In the genomic region with DNA sequence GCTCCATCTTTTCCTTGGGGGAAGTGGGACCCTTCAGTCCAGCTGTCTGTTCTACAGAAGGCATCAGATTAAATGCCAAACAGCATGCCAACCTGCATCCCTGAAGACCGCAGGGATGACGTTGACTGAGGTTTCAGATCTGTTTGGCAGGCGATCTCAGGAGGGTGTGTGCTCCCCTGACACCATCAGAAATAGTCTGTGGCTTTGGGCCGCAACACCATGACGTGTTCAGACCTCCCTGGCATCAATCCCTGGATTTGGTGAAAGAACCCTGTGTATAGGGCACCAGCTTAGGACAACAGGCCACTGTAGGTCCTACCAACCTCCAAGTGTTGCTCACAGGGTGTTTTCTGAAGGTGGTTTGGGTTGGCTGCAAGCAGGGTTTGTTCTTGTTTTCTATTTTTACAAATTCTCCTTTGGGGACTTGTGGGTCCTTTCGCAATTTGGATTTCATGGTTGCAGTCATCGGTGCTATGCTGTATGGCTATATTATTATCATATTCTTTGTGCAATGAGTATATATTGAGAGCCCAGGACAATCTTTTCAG, we compare ENCODE assay signal across 16 mouse cellular contexts.
DNase-seq lines count a peak whose midpoint lies in the region; ATAC-seq and TF ChIP-seq lines count a peak whose summit lies in the region.
"Had no signal": no experiment of that assay in that cellular context is flagged by ENCODE, and none has a peak within 500 bp of the region (broad histone marks: within the 10 kb centered on the region; RNA-seq: fewer than 3 reads in every experiment).

No protein-coding gene starts in this region.

- no peaks in the 10 kb centered on the region for H3K4me1 ChIP-seq in stomach, embryonic 16.5 days (ENCODE audit: control insufficient read depth, insufficient read depth, low read length)
- no peaks in the 10 kb centered on the region for H3K4me1 ChIP-seq in stomach, postnatal 0 days (replicated peaks; ENCODE audit: control insufficient read depth, insufficient read depth)
- H3K4me1 ChIP-seq in limb, embryonic 15.5 days, result no peaks in the 10 kb centered on the region
- H3K4me1 ChIP-seq: limb, embryonic 13.5 days had no signal

- H3K4me2 ChIP-seq in stomach, embryonic 16.5 days (ENCODE audit: low read depth, low read length), result no peak overlapping the region
- no peak overlapping the region for H3K4me2 ChIP-seq in stomach, postnatal 0 days (replicated peaks; ENCODE audit: low read depth)
- H3K4me2 ChIP-seq in limb, embryonic 15.5 days, result no peak overlapping the region
- H3K4me2 ChIP-seq: hindbrain, embryonic 15.5 days; limb, embryonic 13.5 days had no signal

- H3K9ac ChIP-seq in stomach, embryonic 16.5 days (ENCODE audit: low read length), result no peak overlapping the region
- no peak overlapping the region for H3K9ac ChIP-seq in stomach, postnatal 0 days (ENCODE audit: low read length)
- no peak overlapping the region for H3K9ac ChIP-seq in limb, embryonic 15.5 days
- H3K9ac ChIP-seq: hindbrain, embryonic 15.5 days; limb, embryonic 13.5 days had no signal

- 92% methylated on average over 7 of the region's 7 CpGs for WGBS in stomach, embryonic 16.5 days
- 83% methylated on average over 7 of the region's 7 CpGs for WGBS in stomach, postnatal 0 days
- 78% methylated on average over 7 of the region's 7 CpGs for WGBS in limb, embryonic 15.5 days

- H3K9me3 ChIP-seq in stomach, embryonic 16.5 days (replicated peaks; ENCODE audit: control insufficient read depth, low read length), result no peaks in the 10 kb centered on the region
- no peaks in the 10 kb centered on the region for H3K9me3 ChIP-seq in stomach, postnatal 0 days (ENCODE audit: control insufficient read depth, low read length)
- H3K9me3 ChIP-seq in limb, embryonic 15.5 days, result no peaks in the 10 kb centered on the region
- H3K9me3 ChIP-seq: hindbrain, embryonic 15.5 days; limb, embryonic 13.5 days had no signal

- no peaks in the 10 kb centered on the region for H3K27me3 ChIP-seq in stomach, embryonic 16.5 days (ENCODE audit: control insufficient read depth, insufficient read depth, low read length)
- H3K27me3 ChIP-seq in stomach, postnatal 0 days (ENCODE audit: control insufficient read depth, insufficient read depth, low read length), result no peaks in the 10 kb centered on the region
- H3K27me3 ChIP-seq in limb, embryonic 15.5 days, result no peaks in the 10 kb centered on the region
- H3K27me3 ChIP-seq: hindbrain, embryonic 15.5 days; limb, embryonic 13.5 days had no signal

- DNase-seq in heart, adult 11 months, result peak; percentile 91
- DNase-seq in heart, postnatal 4 days, result no peak
- DNase-seq in stomach, postnatal 0 days (ENCODE audit: low spot score), result no peak
- no peak for DNase-seq in c-Kit-positive CD71-positive TER-119-positive erythroid progenitor cells, embryonic 14.5 days (ENCODE audit: low spot score)
- no peak for DNase-seq in gastrocnemius, postnatal 14 days
- DNase-seq in layer of hippocampus, postnatal 36 days, result no peak
- DNase-seq: cerebellum, adult 2 months; kidney, adult 11 months; right cerebral cortex, adult 18-20 months had no signal

- H3K36me3 ChIP-seq in stomach, embryonic 16.5 days (ENCODE audit: control insufficient read depth, insufficient read depth, low read length), result no peaks in the 10 kb centered on the region
- H3K36me3 ChIP-seq in stomach, postnatal 0 days (ENCODE audit: control insufficient read depth, insufficient read depth, low read length), result no peaks in the 10 kb centered on the region
- no peaks in the 10 kb centered on the region for H3K36me3 ChIP-seq in limb, embryonic 15.5 days
- H3K36me3 ChIP-seq: hindbrain, embryonic 15.5 days; limb, embryonic 13.5 days had no signal

- TF ChIP-seq CTCF in stomach, postnatal 0 days (IDR thresholded peaks at IDR 0.05; ENCODE audit: low read depth), result no peak

- TF ChIP-seq EP300 in stomach, postnatal 0 days (optimal IDR thresholded peaks at IDR 0.05), result no peak

- no peak for ATAC-seq in stomach, embryonic 16.5 days (ENCODE audit: insufficient read depth, low FRiP score)
- no peak for ATAC-seq in stomach, postnatal 0 days (ENCODE audit: low FRiP score, low TSS enrichment)
- ATAC-seq in limb, embryonic 15.5 days (ENCODE audit: insufficient number of reproducible peaks, low FRiP score, low TSS enrichment, low read depth), result peak; percentile 73; the same call in 1 of the 2 replicates
- ATAC-seq: lung, postnatal 0 days had no signal

- no peak overlapping the region for H3K4me3 ChIP-seq in stomach, embryonic 16.5 days (replicated peaks; ENCODE audit: low read length)
- no peak overlapping the region for H3K4me3 ChIP-seq in stomach, postnatal 0 days (ENCODE audit: low read depth, low read length)
- H3K4me3 ChIP-seq in limb, embryonic 15.5 days, result no peak overlapping the region
- H3K4me3 ChIP-seq: heart, adult 2 months; hindbrain, embryonic 15.5 days; left cerebral cortex, adult 2 months; limb, embryonic 13.5 days had no signal

- peak overlapping the region; percentile 6; the same call in 1 of the 2 replicates for H3K27ac ChIP-seq in stomach, embryonic 16.5 days (ENCODE audit: low read length)
- H3K27ac ChIP-seq in stomach, postnatal 0 days (replicated peaks), result no peak overlapping the region
- peak overlapping the region; percentile 8 for H3K27ac ChIP-seq in limb, embryonic 15.5 days
- H3K27ac ChIP-seq: heart, adult 2 months; hindbrain, embryonic 15.5 days; left cerebral cortex, adult 2 months; limb, embryonic 13.5 days had no signal

- intact Hi-C loops in gastrocnemius, postnatal 14 days (cut with DNase I; ENCODE audit: low total_unique reads), result no loop called here
